Mouse (Mus musculus) T-helper 1 cell (primary cell): ENCODE results near the gene Cacna1e.

ENCODE experiments used
- in situ Hi-C: fragments of 300-600 bp; cut with MboI, MseI; formaldehyde crosslinking; loops from one replicate; pipeline ENCODE4 v1.15.1; 2025; ENCODE audit warnings: high pct_unique_total_duplicates

The Cacna1e gene

GRCm38 (mm10) chr1:154884275-154885206 is at the start of gene Cacna1e:
TSS of gene Cacna1e (minus strand) at chr1:154884501.
- in situ Hi-C loops, result no loop called here

DNA sequence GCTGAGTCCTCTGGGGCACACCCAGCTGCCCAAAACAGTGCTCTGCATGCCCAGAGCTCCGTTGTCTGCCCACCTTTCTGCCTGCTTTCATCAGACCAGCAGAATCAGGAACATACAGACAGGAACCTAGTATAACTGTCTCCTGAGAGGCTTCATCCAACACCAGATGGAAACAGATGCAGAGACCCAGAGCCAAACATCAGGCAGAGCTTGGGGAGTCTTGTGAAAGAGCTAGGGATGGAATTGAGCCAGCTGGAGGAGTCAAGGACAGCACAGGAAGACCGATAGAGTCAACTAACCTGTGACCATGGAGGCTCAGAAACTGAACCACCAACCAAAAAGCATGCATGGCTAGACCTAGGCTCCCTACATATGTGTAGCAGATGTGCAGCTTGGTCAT is 34.1 kb upstream of the Cacna1e start:
- in situ Hi-C loops, result no loop called here

GRCm38 (mm10) chr1:154917438-154917837 is 33.1 kb upstream of the Cacna1e start:
- in situ Hi-C loops, result no loop called here

DNA sequence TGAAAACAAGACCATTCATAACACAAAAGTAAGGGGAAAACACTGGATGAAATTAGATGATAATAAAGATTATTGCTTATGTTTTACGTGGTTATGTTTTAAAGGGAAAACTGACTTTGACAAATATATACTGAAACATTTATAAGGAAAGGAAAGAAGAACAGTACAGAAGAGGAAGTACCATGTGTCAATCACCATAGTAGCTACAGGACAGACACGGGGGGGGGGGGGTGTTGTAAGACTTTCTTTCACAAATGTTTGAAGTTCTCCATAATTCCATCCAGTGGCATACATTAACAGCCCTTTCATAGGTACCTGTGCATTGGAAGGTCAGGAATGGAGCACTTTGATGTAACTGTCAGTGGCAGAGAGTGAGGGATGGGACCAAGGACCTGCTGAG is 25.3 kb upstream of the Cacna1e start:
- in situ Hi-C loops, result no loop called here

DNA sequence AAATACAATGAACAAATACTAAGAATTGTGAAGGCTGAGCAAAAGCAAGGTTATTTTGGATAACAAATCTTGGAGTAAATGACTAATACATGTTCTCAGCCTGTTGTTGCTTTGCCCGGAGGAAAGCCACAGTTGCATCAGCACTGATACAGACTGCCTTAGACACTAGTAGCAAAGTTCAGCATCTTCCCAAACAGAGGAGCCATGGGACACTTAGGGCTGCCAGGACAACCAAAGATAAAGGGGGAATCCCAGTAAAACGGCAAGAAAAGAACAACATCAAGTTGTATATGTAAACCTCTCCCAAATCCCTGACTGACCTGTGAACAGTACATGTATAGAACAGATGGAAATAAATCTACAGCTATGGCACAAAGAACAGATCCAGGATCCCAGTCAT is 13.1 kb upstream of the Cacna1e start:
- in situ Hi-C loops, result no loop called here

GRCm38 (mm10) chr1:154890244-154890643 is 5.9 kb upstream of the Cacna1e start:
- in situ Hi-C loops, result no loop called here

GRCm38 (mm10) chr1:154888495-154888894 is 4.2 kb upstream of the Cacna1e start:
- in situ Hi-C loops, result no loop called here

GRCm38 (mm10) chr1:154888018-154888417 is 3.7 kb upstream of the Cacna1e start:
- in situ Hi-C loops, result no loop called here

- in situ Hi-C loops, result no loop called here
Measured at GRCm38 (mm10) chr1:154887546-154887945, 3.2 kb upstream of the Cacna1e start.

DNA sequence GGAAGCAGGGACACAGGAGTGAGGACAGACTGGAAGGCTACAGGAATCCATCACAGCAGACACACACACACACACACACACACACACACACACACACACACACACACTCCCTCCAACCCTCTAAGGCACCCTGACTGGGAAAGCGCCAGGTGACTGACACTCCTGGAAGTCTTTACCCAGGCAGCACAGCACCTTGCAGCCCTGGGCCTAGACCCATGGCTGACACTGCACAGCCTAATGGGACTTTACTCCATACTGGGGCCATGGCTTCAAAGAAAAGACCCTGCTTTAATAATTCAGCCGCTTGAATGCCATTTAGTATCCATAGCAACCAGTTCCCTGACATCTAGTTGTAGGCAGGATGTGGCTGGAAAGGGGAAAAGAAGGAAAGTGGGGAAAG is 2.3 kb upstream of the Cacna1e start:
- in situ Hi-C loops, result no loop called here

DNA sequence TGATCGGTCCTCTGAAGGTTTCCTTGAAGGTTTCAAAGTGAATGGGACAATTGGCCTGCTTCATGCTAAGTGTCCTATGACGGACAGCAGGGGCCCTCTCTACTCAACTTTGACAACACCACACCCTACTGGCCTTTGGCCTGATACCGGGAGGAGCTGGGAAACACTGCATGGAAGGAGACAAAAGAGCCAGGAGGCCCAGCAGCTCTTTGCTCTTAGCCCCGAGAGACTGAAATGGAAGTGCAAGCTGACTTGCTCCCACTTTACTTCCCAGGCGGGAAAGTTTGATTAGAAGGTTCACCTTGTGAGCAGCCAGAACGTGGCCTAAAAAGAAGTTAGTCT is 877 bp upstream of the Cacna1e start:
- in situ Hi-C loops, result no loop called here

DNA sequence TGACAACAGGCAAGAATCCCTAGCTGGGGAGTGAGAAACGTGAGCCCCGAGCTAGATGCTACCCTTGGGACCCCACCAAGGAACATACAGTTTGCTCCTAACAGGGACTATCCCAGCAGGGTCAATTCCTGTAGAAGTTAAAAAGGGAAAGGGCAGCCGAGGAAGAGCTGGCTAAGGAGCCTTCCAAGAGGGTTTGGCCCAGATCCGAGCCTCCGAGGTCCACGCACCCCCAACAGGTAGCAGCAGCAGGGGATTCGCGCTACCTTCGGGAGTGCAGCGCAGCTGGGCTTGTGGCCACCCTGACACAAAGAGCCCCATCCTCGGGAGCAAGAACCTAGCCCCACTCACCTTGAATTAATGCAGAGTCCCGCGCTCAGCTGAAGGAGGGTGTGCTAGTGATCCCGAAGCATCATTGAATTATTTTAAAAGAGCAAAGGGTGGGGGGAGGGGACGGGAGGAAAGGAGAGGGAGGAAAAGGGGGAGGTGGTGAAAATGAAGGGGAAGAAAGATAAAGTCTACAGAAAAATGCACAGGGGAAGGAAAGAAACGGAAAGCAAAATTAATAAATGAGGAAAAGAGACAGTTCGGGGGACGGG is 607 bp downstream of the Cacna1e start:
- in situ Hi-C loops, result no loop called here

DNA sequence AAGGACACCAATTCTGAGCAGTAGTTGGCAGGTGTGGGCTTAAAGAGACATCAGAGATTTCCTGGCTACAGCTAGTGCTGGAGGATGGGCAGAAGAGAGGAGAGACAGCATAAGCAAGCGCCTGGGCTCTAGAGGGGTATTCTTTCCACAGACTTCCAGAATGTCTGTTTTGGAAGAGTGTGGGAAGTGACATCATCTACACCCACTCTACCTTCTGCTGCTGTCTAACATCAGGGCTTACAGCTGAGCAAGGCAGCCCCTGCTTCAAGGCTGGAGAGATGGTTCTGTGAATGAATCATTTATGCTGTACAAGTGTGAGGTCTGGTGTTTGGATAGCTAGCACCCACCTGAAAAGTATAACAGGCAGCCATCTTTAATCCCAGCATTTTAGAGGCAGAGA is 18.3 kb downstream of the Cacna1e start:
- in situ Hi-C loops, result no loop called here

DNA sequence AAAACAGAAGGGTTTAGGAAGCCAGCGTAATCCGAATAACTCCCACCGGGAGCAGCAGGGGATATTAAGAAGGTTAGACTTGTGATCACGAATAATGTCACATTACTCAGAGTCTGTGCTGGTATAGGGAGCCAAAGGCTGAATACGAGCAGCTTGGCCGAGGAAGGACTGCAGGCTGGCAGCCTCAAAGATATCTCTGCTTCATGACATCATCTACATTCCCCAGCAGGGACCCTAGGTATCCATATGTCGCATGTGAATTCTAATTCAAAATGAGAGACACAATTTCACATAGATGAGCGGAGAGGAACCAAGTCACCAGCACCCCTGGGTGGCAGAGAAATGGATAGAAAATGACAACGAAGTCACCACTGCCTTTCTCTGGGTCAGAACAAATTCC is 22.9 kb downstream of the Cacna1e start:
- in situ Hi-C loops, result no loop called here

DNA sequence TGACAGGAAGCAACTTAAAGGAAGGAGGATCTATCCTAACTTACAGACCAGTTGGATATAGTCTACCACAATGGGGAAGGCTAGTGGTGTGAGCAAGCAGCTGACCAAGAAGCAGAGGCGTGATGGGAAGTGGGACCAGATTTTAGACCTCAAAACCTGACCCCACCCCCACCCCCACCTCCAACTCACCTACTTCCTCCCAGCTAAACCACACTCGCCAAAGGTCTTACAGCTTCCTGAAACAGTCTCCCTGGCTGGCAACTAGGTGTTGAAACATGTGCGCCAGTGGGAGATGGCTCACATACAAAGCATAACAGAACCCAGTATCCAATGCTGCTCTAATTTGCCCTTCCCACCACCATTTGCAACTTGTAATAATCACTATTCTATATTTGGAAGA is 29.7 kb downstream of the Cacna1e start:
- in situ Hi-C loops, result no loop called here

GRCm38 (mm10) chr1:154850515-154851287 is 33.6 kb downstream of the Cacna1e start:
- in situ Hi-C loops, result no loop called here

- in situ Hi-C loops, result no loop called here
Measured at GRCm38 (mm10) chr1:154848683-154849579, 35.4 kb downstream of the Cacna1e start.

GRCm38 (mm10) chr1:154846900-154847299 is 37.4 kb downstream of the Cacna1e start:
- in situ Hi-C loops, result no loop called here

DNA sequence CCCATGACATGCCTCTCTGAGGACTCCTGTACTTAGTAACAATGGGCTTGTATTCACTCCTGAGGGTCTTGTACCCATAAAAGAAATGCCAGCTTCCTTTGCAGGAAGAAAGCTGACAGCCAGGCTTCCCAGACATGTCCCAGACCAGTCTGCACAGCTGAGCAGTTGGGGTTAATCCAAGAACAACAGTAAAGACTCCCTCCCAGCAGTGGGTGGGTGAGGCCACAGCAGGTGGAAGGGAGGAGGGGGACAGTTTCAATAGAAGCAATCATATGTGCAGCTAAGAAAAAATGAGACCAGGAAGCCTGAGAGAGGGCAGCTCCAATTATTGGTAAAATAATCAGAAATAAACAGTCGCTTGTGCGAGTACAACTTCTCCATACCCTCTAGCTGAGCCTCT is 40.9 kb downstream of the Cacna1e start:
- in situ Hi-C loops, result no loop called here

GRCm38 (mm10) chr1:154842336-154842735 is 42.0 kb downstream of the Cacna1e start:
- in situ Hi-C loops, result no loop called here

GRCm38 (mm10) chr1:154841057-154841630 is 43.2 kb downstream of the Cacna1e start:
- in situ Hi-C loops, result no loop called here
